Mouse (Mus musculus): Measurements from ENCODE around the gene Ddx20.
A peak's percentile ranks its signal among the peaks of the same experiment; 100 is the strongest.

Gene Ddx20

GRCm38 (mm10) chr3:105687324-105688060 is at the start of gene Ddx20:
TSS of gene Ddx20 (minus strand) at chr3:105687574.
- DNase-seq = peak; percentile 96

GRCm38 (mm10) chr3:105737070-105737469 is 49.7 kb upstream of the Ddx20 start:
- no peak for DNase-seq

- DNase-seq = no peak
Observed at GRCm38 (mm10) chr3:105736148-105736547, 48.8 kb upstream of the Ddx20 start.

GRCm38 (mm10) chr3:105735285-105735684 is 47.9 kb upstream of the Ddx20 start:
- no peak for DNase-seq

- DNase-seq = no peak
Observed at GRCm38 (mm10) chr3:105733538-105733937, 46.2 kb upstream of the Ddx20 start.

- no peak for DNase-seq
Observed at GRCm38 (mm10) chr3:105732360-105732759, 45.0 kb upstream of the Ddx20 start.

GRCm38 (mm10) chr3:105726037-105726436 is 38.7 kb upstream of the Ddx20 start:
- peak; percentile 28 for DNase-seq

GRCm38 (mm10) chr3:105722510-105722909 is 35.1 kb upstream of the Ddx20 start:
- no peak for DNase-seq

GRCm38 (mm10) chr3:105721681-105722201 is 34.4 kb upstream of the Ddx20 start:
- no peak for DNase-seq

GRCm38 (mm10) chr3:105720514-105720913 is 33.1 kb upstream of the Ddx20 start:
- no peak for DNase-seq

GRCm38 (mm10) chr3:105719979-105720378 is 32.6 kb upstream of the Ddx20 start:
- no peak for DNase-seq

- DNase-seq = no peak
Observed at GRCm38 (mm10) chr3:105718746-105719145, 31.4 kb upstream of the Ddx20 start.

GRCm38 (mm10) chr3:105717856-105718555 is 30.6 kb upstream of the Ddx20 start:
- DNase-seq = peak; percentile 72

- peak; percentile 61 for DNase-seq
Observed at GRCm38 (mm10) chr3:105716353-105717000, 29.1 kb upstream of the Ddx20 start.

GRCm38 (mm10) chr3:105714820-105715167 is 27.4 kb upstream of the Ddx20 start:
- DNase-seq = no peak

GRCm38 (mm10) chr3:105714091-105714819 is 26.9 kb upstream of the Ddx20 start:
- DNase-seq = peak; percentile 50

GRCm38 (mm10) chr3:105712827-105713226 is 25.5 kb upstream of the Ddx20 start:
- DNase-seq = no peak

- peak; percentile 59 for DNase-seq
Observed at GRCm38 (mm10) chr3:105711741-105712140, 24.4 kb upstream of the Ddx20 start.

- DNase-seq = peak; percentile 68
Observed at GRCm38 (mm10) chr3:105710246-105710645, 22.9 kb upstream of the Ddx20 start.

- DNase-seq = no peak
Observed at GRCm38 (mm10) chr3:105707590-105707989, 20.2 kb upstream of the Ddx20 start.

GRCm38 (mm10) chr3:105706366-105707020 is 19.1 kb upstream of the Ddx20 start:
- peak; percentile 63 for DNase-seq

- DNase-seq = no peak
Observed at GRCm38 (mm10) chr3:105705561-105705960, 18.2 kb upstream of the Ddx20 start.
